Mouse (Mus musculus): ENCODE measurements around the gene Dpep3. TPM values are rescaled to one million over a fixed set of nuclear protein-coding genes. Genes with fewer than 3 reads are reported as not detected.

Gene Dpep3
- total RNA-seq, 4 experiments from 2014 or later = 0.23 TPM; not detected in 3

- peak; percentile 71 to 92 for DNase-seq (ENCODE audit: low spot score in 2 of 2)
Measured at GRCm38 (mm10) chr8:105936866-105937475, 42.3 kb downstream of the Dpep3 start.

GRCm38 (mm10) chr8:105935863-105936603, 43.2 kb downstream of the Dpep3 start:
- DNase-seq (ENCODE audit: low spot score in 2 of 2) = no peak

- no peak for DNase-seq (ENCODE audit: low spot score in 2 of 2)
Measured at GRCm38 (mm10) chr8:105935105-105935504, 44.1 kb downstream of the Dpep3 start.

GRCm38 (mm10) chr8:105933762-105934161, 45.5 kb downstream of the Dpep3 start, which contains the start of gene Ctrl:
Gene Ctrl, minus strand, starts transcription at chr8:105933862.
- DNase-seq (ENCODE audit: low spot score in 2 of 2) = no peak

- DNase-seq (ENCODE audit: low spot score in 2 of 2) = no peak
Measured at GRCm38 (mm10) chr8:105932525-105932924, 46.7 kb downstream of the Dpep3 start.

GRCm38 (mm10) chr8:105931271-105931670, 48.0 kb downstream of the Dpep3 start:
- DNase-seq (ENCODE audit: low spot score in 2 of 2) = peak in 1 of 2 experiments; percentile 80

- peak in 1 of 2 experiments; percentile 84 for DNase-seq (ENCODE audit: low spot score in 2 of 2)
Measured at GRCm38 (mm10) chr8:105930602-105931001, 48.6 kb downstream of the Dpep3 start.

- DNase-seq (ENCODE audit: low spot score in 2 of 2) = peak in 1 of 2 experiments; percentile 73
Measured at GRCm38 (mm10) chr8:105925123-105925522, 54.1 kb downstream of the Dpep3 start.

Small RNA genes within 50 kb of the gene (microRNA-seq; reads per million reads assigned to microRNA genes)
- gene Mir7074 = 0 to 0.21 reads per million in 2 experiments

Other genes starting within 250 kb of the Dpep3 start
- 10 to 100 TPM; 14.5 to 21.4 (median 18.3) TPM for gene Gfod2, start 220.8 kb downstream of the Dpep3 start, total RNA-seq (2022)
- 10 to 100 TPM; 20.1 to 24.4 (median 22.4) TPM for gene Ranbp10, start 152.1 kb downstream of the Dpep3 start, total RNA-seq (2022)
- gene Tsnaxip1, start 151.7 kb downstream of the Dpep3 start, total RNA-seq (2022) = under 1 TPM in 1 of 4 experiments, not detected in 3; 0.16 TPM
- 10 to 100 TPM; 14.4 to 17.8 (median 16.0) TPM for gene Cenpt, start 126.2 kb downstream of the Dpep3 start, total RNA-seq (2022)
- gene Thap11, start 124.3 kb downstream of the Dpep3 start, total RNA-seq (2022) = 10 to 100 TPM; 36.8 to 41.5 (median 37.4) TPM
- 10 to 100 TPM; 19.8 to 39.6 (median 23.2) TPM for gene Nutf2, start 118.8 kb downstream of the Dpep3 start, total RNA-seq (2022)
- 10 to 100 TPM; 56.5 to 64.4 (median 62.9) TPM for gene Edc4, start 98.5 kb downstream of the Dpep3 start, total RNA-seq (2022)
- gene Nrn1l, start 85.9 kb downstream of the Dpep3 start, total RNA-seq (2022) = 1 to 10 TPM; 4.3 to 5.6 (median 4.9) TPM
- 10 to 100 TPM in 1 of 4 experiments, 1 to 10 TPM in 3; 8.5 to 11.2 (median 9.1) TPM for gene Pskh1, start 79.0 kb downstream of the Dpep3 start, total RNA-seq (2022)
- 1 to 10 TPM in 1 of 4 experiments, under 1 TPM in 2, not detected in 1; 0.67 to 1.2 (median 0.98) TPM for gene Ctrl, start 45.6 kb downstream of the Dpep3 start, total RNA-seq (2022)
- 10 to 100 TPM; 82.5 to 92.6 (median 90.1) TPM for gene Psmb10, start 41.0 kb downstream of the Dpep3 start, total RNA-seq (2022)
- gene Lcat, start 36.0 kb downstream of the Dpep3 start, total RNA-seq (2022) = 10 to 100 TPM; 19.5 to 27.1 (median 23.5) TPM
- 10 to 100 TPM; 18.8 to 23.8 (median 20.6) TPM for gene Slc12a4, start 13.3 kb downstream of the Dpep3 start, total RNA-seq (2022)
- gene Dus2, start 11.9 kb upstream of the Dpep3 start, total RNA-seq (2022) = 10 to 100 TPM; 18.0 to 23.1 (median 20.5) TPM
- gene Dpep2nb, start 26.5 kb upstream of the Dpep3 start, total RNA-seq (2022) = under 1 TPM in 1 of 4 experiments, not detected in 3; 0.57 TPM
- 10 to 100 TPM; 13.9 to 16.8 (median 14.8) TPM for gene Ddx28, start 32.5 kb upstream of the Dpep3 start, total RNA-seq (2022)
- 10 to 100 TPM; 12.9 to 15.5 (median 14.7) TPM for gene Nfatc3, start 79.4 kb upstream of the Dpep3 start, total RNA-seq (2022)
- gene Esrp2, start 157.5 kb upstream of the Dpep3 start, total RNA-seq (2022) = under 1 TPM in 3 of 4 experiments, not detected in 1; 0.19 to 0.87 (median 0.70) TPM
- 10 to 100 TPM; 23.4 to 31.5 (median 26.9) TPM for gene Pla2g15, start 171.0 kb upstream of the Dpep3 start, total RNA-seq (2022)
- gene Slc7a6, start 189.4 kb upstream of the Dpep3 start, total RNA-seq (2022) = 10 to 100 TPM; 18.6 to 27.4 (median 23.4) TPM
- 10 to 100 TPM; 24.6 to 29.9 (median 29.5) TPM for gene Slc7a6os, start 231.5 kb upstream of the Dpep3 start, total RNA-seq (2022)
- 10 to 100 TPM; 33.4 to 38.7 (median 36.3) TPM for gene Prmt7, start 231.5 kb upstream of the Dpep3 start, total RNA-seq (2022)